Mouse (Mus musculus): ENCODE data around the gene Me1. TPM values are rescaled to one million over a fixed set of nuclear protein-coding genes. Genes with fewer than 3 reads are reported as not detected.

Me1 gene
- polyA plus RNA-seq, 1 experiment from 2014 or later, result 34.3 TPM

DNA sequence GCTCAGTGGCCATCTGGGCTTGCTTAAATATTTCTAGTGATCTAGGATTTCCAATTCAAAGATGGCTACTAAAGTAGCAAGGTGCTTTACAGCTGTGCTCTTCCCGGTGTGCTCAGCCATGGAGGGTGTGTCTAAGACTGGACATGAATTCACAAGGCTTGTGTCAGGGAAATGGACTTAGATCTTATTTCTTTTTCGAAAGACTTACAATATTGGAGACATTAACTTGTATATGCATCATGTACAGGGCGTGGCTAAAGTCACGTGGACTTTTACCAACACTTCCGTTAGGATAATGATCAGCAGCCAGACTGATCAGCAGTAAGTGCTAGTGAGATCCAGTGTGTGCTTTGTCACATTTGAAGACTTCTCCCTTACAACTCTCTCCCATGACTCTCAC is 24.5 kb upstream of the Me1 start:
- no peak overlapping the region for H3K4me2 ChIP-seq
- no peaks in the 10 kb centered on the region for H3K9me3 ChIP-seq (replicated peaks; ENCODE audit: control insufficient read depth, low read length)
- peaks cover 9% of the 10 kb centered on the region; the same call in 1 of the 2 replicates for H3K4me1 ChIP-seq (ENCODE audit: control insufficient read depth, insufficient read depth, low read length)
- no peak overlapping the region for H3K4me3 ChIP-seq (ENCODE audit: low read depth, low read length)
- H3K9ac ChIP-seq (ENCODE audit: low read depth, low read length), result no peak overlapping the region
- 82% methylated on average over 5 of the region's 5 CpGs for WGBS (ENCODE audit: insufficient replicate concordance)
- H3K27me3 ChIP-seq (ENCODE audit: control insufficient read depth, insufficient read depth, low read length), result no peaks in the 10 kb centered on the region
- H3K27ac ChIP-seq (ENCODE audit: low read depth, low read length), result no peak overlapping the region
- no peaks in the 10 kb centered on the region for H3K36me3 ChIP-seq (ENCODE audit: control insufficient read depth, insufficient read depth, low read length)
- no peak for ATAC-seq (replicated peaks; ENCODE audit: insufficient number of reproducible peaks, low FRiP score, low TSS enrichment)

DNA sequence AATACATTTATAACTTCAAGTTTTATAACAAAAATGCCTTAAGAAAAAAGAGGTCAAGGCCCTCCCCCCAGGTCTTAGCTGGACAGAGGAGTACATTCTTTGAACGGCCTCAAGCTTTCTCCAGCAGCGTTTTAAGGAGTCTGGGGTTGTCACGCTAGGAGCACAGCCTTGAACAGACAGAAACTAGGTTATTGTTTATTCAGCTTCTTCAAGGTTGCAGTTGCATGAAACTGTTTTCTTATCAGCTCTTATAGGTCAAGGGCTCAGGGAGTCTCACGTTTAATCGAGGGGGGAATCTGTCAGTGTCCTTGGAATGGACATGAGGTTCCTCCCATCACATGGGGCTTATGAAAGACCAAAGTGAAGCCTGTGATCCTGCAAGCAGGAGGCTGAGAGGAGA is 21.4 kb upstream of the Me1 start:
- Histone ChIP-seq H3K27ac (ENCODE audit: low read depth, low read length) (no peak overlapping the region), H3K4me2 (no peak overlapping the region), H3K4me3 (ENCODE audit: low read depth, low read length) (no peak overlapping the region), H3K36me3 (ENCODE audit: control insufficient read depth, insufficient read depth, low read length) (no peaks in the 10 kb centered on the region), H3K9me3 (replicated peaks; ENCODE audit: control insufficient read depth, low read length) (no peaks in the 10 kb centered on the region), H3K27me3 (ENCODE audit: control insufficient read depth, insufficient read depth, low read length) (no peaks in the 10 kb centered on the region), H3K9ac (ENCODE audit: low read depth, low read length) (no peak overlapping the region), H3K4me1 (ENCODE audit: control insufficient read depth, insufficient read depth, low read length) (peaks cover 9% of the 10 kb centered on the region; the same call in 1 of the 2 replicates)
- WGBS (ENCODE audit: insufficient replicate concordance), result 60% methylated on average over 5 of the region's 5 CpGs
- no peak for ATAC-seq (replicated peaks; ENCODE audit: insufficient number of reproducible peaks, low FRiP score, low TSS enrichment)

DNA sequence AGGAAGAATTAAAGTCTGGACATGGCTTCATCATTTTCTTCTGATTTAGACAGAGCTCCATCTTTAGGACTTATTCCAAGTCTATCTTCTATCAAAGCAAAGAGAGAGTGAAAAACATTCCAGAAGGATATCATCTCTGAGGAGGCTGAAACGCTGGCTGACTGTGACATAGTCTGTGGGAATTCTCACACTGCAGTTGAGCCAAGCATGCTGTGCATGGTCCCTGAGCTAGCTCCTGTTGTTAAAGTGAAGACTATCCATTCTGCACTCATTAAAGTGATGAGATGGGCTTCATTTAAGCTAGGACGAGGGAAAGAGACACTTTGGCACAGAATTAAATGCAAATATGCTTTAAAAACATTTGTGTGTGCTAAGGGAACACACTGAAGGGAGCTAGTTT is 20.8 kb upstream of the Me1 start:
- Histone ChIP-seq H3K4me2 (no peak overlapping the region), H3K27ac (ENCODE audit: low read depth, low read length) (no peak overlapping the region; the same call in 1 of the 2 replicates), H3K9ac (ENCODE audit: low read depth, low read length) (no peak overlapping the region), H3K36me3 (ENCODE audit: control insufficient read depth, insufficient read depth, low read length) (no peaks in the 10 kb centered on the region), H3K4me3 (ENCODE audit: low read depth, low read length) (no peak overlapping the region), H3K27me3 (ENCODE audit: control insufficient read depth, insufficient read depth, low read length) (no peaks in the 10 kb centered on the region), H3K4me1 (ENCODE audit: control insufficient read depth, insufficient read depth, low read length) (peaks cover 9% of the 10 kb centered on the region; the same call in 1 of the 2 replicates), H3K9me3 (replicated peaks; ENCODE audit: control insufficient read depth, low read length) (no peaks in the 10 kb centered on the region)
- 54% methylated on average over 2 of the region's 2 CpGs for WGBS (ENCODE audit: insufficient replicate concordance)
- no peak for ATAC-seq (replicated peaks; ENCODE audit: insufficient number of reproducible peaks, low FRiP score, low TSS enrichment)

DNA sequence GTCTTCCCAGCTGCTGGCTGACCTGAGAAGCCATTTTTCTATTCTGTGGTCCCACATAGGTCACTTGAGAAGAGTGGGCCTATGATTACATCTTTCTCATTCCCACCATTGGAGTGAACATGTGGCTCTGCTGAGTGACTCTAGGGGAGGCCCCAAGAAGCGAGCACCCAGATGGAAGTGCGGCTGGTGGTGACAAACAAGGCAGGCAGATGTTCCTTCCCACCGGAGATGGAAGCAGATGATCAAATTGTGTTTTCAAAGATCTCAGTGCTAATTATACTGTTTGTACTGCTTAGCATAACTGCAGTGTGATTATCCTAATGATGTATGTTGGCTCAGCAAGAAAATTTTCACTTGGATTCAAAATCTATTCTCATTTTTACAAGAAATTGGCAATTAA is 18.3 kb upstream of the Me1 start:
- ATAC-seq (replicated peaks; ENCODE audit: insufficient number of reproducible peaks, low FRiP score, low TSS enrichment), result no peak
- no peaks in the 10 kb centered on the region for H3K36me3 ChIP-seq (ENCODE audit: control insufficient read depth, insufficient read depth, low read length)
- no peak overlapping the region for H3K27ac ChIP-seq (ENCODE audit: low read depth, low read length)
- H3K9me3 ChIP-seq (replicated peaks; ENCODE audit: control insufficient read depth, low read length), result no peaks in the 10 kb centered on the region
- WGBS (ENCODE audit: insufficient replicate concordance), result 96% methylated on average over 3 of the region's 3 CpGs
- H3K4me3 ChIP-seq (ENCODE audit: low read depth, low read length), result no peak overlapping the region
- H3K4me2 ChIP-seq, result no peak overlapping the region
- no peaks in the 10 kb centered on the region for H3K27me3 ChIP-seq (ENCODE audit: control insufficient read depth, insufficient read depth, low read length)
- peaks cover 7% of the 10 kb centered on the region; the same call in 1 of the 2 replicates for H3K4me1 ChIP-seq (ENCODE audit: control insufficient read depth, insufficient read depth, low read length)
- no peak overlapping the region for H3K9ac ChIP-seq (ENCODE audit: low read depth, low read length)

DNA sequence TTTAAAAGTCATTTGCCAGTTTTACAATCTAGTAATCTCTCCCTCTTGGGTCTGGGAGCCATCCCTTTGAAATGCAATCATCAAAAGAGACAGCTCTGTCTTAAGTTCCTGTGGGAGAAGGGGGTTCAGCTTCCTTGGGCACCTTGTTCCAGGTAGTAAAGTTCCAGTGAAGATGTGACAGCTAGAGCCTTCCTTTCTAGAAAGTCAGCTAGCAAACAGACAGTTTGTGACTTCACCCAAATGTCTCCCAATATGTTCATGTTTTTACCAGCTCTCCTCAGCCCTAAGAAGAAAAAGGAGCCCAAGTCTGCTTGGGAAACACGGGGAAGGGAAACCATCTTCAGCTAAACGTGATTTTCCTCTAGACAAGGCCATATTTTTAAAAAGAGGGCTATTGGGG is 16.9 kb upstream of the Me1 start:
- ATAC-seq (replicated peaks; ENCODE audit: insufficient number of reproducible peaks, low FRiP score, low TSS enrichment), result no peak
- Histone ChIP-seq H3K4me3 (ENCODE audit: low read depth, low read length) (no peak overlapping the region), H3K27ac (ENCODE audit: low read depth, low read length) (no peak overlapping the region), H3K4me1 (ENCODE audit: control insufficient read depth, insufficient read depth, low read length) (peaks cover 6% of the 10 kb centered on the region; the same call in 1 of the 2 replicates), H3K27me3 (ENCODE audit: control insufficient read depth, insufficient read depth, low read length) (no peaks in the 10 kb centered on the region), H3K9me3 (replicated peaks; ENCODE audit: control insufficient read depth, low read length) (no peaks in the 10 kb centered on the region), H3K36me3 (ENCODE audit: control insufficient read depth, insufficient read depth, low read length) (no peaks in the 10 kb centered on the region), H3K9ac (ENCODE audit: low read depth, low read length) (no peak overlapping the region), H3K4me2 (no peak overlapping the region)
- 71% methylated on average over 2 of the region's 2 CpGs for WGBS (ENCODE audit: insufficient replicate concordance)

DNA sequence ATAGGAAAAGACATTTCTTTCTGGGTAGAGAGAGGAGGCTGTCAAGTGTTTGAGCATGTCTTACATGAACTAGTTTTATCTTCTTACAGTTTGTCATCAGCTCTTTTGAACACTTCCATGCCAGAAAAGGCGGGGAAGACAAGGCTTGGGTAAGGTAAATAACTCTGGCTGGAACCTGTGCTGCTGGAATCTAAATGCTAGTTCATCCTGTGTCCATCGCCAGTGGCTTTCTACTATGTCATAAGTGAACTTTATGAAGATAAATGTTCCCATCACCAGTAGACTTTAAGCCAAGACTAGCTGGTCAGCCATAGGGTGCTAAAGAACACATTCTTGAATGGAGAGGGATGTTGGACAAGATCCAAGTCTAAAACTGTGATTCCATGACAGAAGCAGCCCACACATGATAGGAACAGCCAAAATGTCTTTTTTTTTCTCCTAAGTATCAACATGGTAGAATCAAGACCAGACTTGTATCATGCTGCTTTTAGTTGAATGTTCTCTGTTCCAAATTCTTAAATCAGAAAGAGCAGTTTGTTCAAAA is 14.4 kb upstream of the Me1 start:
- no peaks in the 10 kb centered on the region for H3K27me3 ChIP-seq (ENCODE audit: control insufficient read depth, insufficient read depth, low read length)
- no peak overlapping the region for H3K4me3 ChIP-seq (ENCODE audit: low read depth, low read length)
- no peak overlapping the region for H3K27ac ChIP-seq (ENCODE audit: low read depth, low read length)
- H3K4me1 ChIP-seq (ENCODE audit: control insufficient read depth, insufficient read depth, low read length), result peaks cover 3% of the 10 kb centered on the region; the same call in 1 of the 2 replicates
- no peak overlapping the region for H3K9ac ChIP-seq (ENCODE audit: low read depth, low read length)
- no peaks in the 10 kb centered on the region for H3K9me3 ChIP-seq (replicated peaks; ENCODE audit: control insufficient read depth, low read length)
- no peak for ATAC-seq (replicated peaks; ENCODE audit: insufficient number of reproducible peaks, low FRiP score, low TSS enrichment)
- no peak overlapping the region for H3K4me2 ChIP-seq
- 75% methylated on average over 2 of the region's 2 CpGs for WGBS (ENCODE audit: insufficient replicate concordance)
- H3K36me3 ChIP-seq (ENCODE audit: control insufficient read depth, insufficient read depth, low read length), result no peaks in the 10 kb centered on the region

DNA sequence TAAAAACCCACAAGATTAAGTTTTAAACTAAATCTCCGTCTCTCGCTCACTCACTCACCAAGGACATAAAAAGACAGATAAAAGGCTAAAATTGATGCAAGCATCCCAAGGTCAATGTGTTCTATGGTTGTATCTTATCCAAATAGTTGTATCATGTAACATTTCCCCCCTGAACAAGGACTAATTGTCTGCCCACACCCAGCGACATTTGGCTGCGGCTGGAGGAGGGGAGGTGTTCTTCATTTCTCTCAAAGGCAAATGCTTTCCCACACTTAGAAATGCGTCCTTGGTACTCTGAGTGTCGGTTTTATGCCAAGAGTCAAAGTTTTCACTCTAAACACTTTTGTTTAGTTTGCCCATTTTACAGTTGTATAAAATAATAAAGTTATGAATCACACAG is 13.2 kb upstream of the Me1 start:
- 57% methylated on average over 6 of the region's 6 CpGs for WGBS (ENCODE audit: insufficient replicate concordance)
- peaks cover 3% of the 10 kb centered on the region; the same call in 1 of the 2 replicates for H3K4me1 ChIP-seq (ENCODE audit: control insufficient read depth, insufficient read depth, low read length)
- no peaks in the 10 kb centered on the region for H3K9me3 ChIP-seq (replicated peaks; ENCODE audit: control insufficient read depth, low read length)
- no peak for ATAC-seq (replicated peaks; ENCODE audit: insufficient number of reproducible peaks, low FRiP score, low TSS enrichment)
- H3K27ac ChIP-seq (ENCODE audit: low read depth, low read length), result no peak overlapping the region
- no peak overlapping the region for H3K4me2 ChIP-seq
- no peak overlapping the region for H3K9ac ChIP-seq (ENCODE audit: low read depth, low read length)
- no peaks in the 10 kb centered on the region for H3K36me3 ChIP-seq (ENCODE audit: control insufficient read depth, insufficient read depth, low read length)
- H3K27me3 ChIP-seq (ENCODE audit: control insufficient read depth, insufficient read depth, low read length), result no peaks in the 10 kb centered on the region
- H3K4me3 ChIP-seq (ENCODE audit: low read depth, low read length), result no peak overlapping the region

DNA sequence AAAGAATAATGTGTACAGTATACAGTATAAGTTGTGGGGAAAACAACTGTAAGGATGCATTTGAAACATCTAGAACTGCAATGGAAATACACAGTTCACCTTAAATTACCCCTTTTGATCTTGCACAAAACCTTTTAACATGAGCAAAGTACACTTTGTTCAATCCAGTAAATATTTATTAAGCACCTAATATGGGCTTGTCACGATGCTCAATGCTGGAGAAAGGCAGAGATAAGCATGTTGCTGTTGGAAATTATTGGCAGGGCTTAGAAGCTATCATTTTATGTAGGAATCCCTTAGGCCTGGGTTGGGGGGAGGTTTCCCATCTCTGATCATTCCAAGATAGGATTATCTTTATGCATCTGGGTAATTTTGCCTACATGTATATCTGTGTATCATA is 11.7 kb upstream of the Me1 start:
- H3K4me1 ChIP-seq (ENCODE audit: control insufficient read depth, insufficient read depth, low read length), result peaks cover 3% of the 10 kb centered on the region; the same call in 1 of the 2 replicates
- no peaks in the 10 kb centered on the region for H3K9me3 ChIP-seq (replicated peaks; ENCODE audit: control insufficient read depth, low read length)
- H3K4me2 ChIP-seq, result no peak overlapping the region
- no peak for ATAC-seq (replicated peaks; ENCODE audit: insufficient number of reproducible peaks, low FRiP score, low TSS enrichment)
- no peak overlapping the region for H3K9ac ChIP-seq (ENCODE audit: low read depth, low read length)
- no peak overlapping the region for H3K4me3 ChIP-seq (ENCODE audit: low read depth, low read length)
- no peaks in the 10 kb centered on the region for H3K36me3 ChIP-seq (ENCODE audit: control insufficient read depth, insufficient read depth, low read length)
- WGBS (ENCODE audit: insufficient replicate concordance), result 65% methylated on average over 1 of the region's 1 CpGs
- no peaks in the 10 kb centered on the region for H3K27me3 ChIP-seq (ENCODE audit: control insufficient read depth, insufficient read depth, low read length)
- H3K27ac ChIP-seq (ENCODE audit: low read depth, low read length), result no peak overlapping the region

DNA sequence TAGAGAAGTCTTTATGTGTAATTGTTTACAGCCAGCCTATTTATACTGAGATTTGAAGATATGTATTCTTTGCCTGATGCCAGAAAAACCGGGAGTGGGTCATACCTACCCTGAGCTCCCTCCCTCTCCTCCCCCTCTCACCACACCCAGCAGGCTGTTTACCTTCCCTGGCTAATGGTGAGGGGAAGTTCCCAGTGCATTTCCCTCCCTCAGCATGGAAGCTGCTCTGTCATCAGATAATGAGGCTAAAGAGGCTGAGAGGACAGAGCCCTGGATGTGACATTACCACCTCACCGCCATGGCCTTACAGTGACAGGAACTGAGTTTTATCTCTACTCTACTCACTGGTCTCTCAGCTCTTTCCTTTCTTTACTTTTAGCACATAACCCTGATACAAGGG is 6.1 kb upstream of the Me1 start:
- Histone ChIP-seq H3K4me1 (ENCODE audit: control insufficient read depth, insufficient read depth, low read length) (peaks cover 3% of the 10 kb centered on the region; the same call in 1 of the 2 replicates), H3K36me3 (ENCODE audit: control insufficient read depth, insufficient read depth, low read length) (no peaks in the 10 kb centered on the region)
- 0 out of 2 replicates have a peak, but pooled peaks have one; percentile 39 for ATAC-seq (replicated peaks; ENCODE audit: insufficient number of reproducible peaks, low FRiP score, low TSS enrichment)

More for the DNA sequence above, 6.1 kb upstream of the Me1 start:
- peak overlapping the region; percentile 70 for H3K27ac ChIP-seq (ENCODE audit: low read depth, low read length)
- 0 out of 2 replicates have a peak overlapping the region, but pooled peaks have one; percentile 22 for H3K9ac ChIP-seq (ENCODE audit: low read depth, low read length)
- no peaks in the 10 kb centered on the region for H3K27me3 ChIP-seq (ENCODE audit: control insufficient read depth, insufficient read depth, low read length)
- H3K4me2 ChIP-seq, result no peak overlapping the region
- H3K9me3 ChIP-seq (replicated peaks; ENCODE audit: control insufficient read depth, low read length), result no peaks in the 10 kb centered on the region
- no peak overlapping the region for H3K4me3 ChIP-seq (ENCODE audit: low read depth, low read length)
- WGBS (ENCODE audit: insufficient replicate concordance), result 0% methylated on average over 2 of the region's 2 CpGs
